Mouse (Mus musculus) Muller cell, postnatal 12 days (primary cell): ENCODE measurements around the gene Cyp26b1.

ENCODE experiments used
- DNase-seq: peaks from one replicate; pipeline ENCODE4 v3.0.0-alpha.2; 2015; ENCODE audit errors: inconsistent ontology term

Gene Cyp26b1

GRCm38 (mm10) chr6:84562948-84563347 is 30.8 kb downstream of the Cyp26b1 start:
- DNase-seq = no peak

- DNase-seq = no peak
These were observed 32.5 kb downstream of the Cyp26b1 start for GRCm38 (mm10) chr6:84561171-84561570.

- DNase-seq = no peak
These were observed 43.8 kb downstream of the Cyp26b1 start for GRCm38 (mm10) chr6:84549852-84550437.

GRCm38 (mm10) chr6:84545428-84545827 is 48.3 kb downstream of the Cyp26b1 start:
- DNase-seq = no peak

GRCm38 (mm10) chr6:84544359-84544758 is 49.3 kb downstream of the Cyp26b1 start:
- no peak for DNase-seq

GRCm38 (mm10) chr6:84543516-84543915 is 50.2 kb downstream of the Cyp26b1 start:
- no peak for DNase-seq

- DNase-seq = no peak
These were observed 53.8 kb downstream of the Cyp26b1 start for GRCm38 (mm10) chr6:84539924-84540323.

GRCm38 (mm10) chr6:84538681-84539080 is 55.0 kb downstream of the Cyp26b1 start:
- no peak for DNase-seq

GRCm38 (mm10) chr6:84537611-84538197 is 56.0 kb downstream of the Cyp26b1 start:
- DNase-seq = no peak

GRCm38 (mm10) chr6:84534944-84535343 is 58.8 kb downstream of the Cyp26b1 start:
- peak; percentile 15 for DNase-seq

GRCm38 (mm10) chr6:84529912-84530311 is 63.8 kb downstream of the Cyp26b1 start:
- no peak for DNase-seq

- no peak for DNase-seq
These were observed 68.7 kb downstream of the Cyp26b1 start for GRCm38 (mm10) chr6:84524901-84525601.
